Mouse (Mus musculus): ENCODE measurements around the gene Gins2.

Gins2 gene

DNA sequence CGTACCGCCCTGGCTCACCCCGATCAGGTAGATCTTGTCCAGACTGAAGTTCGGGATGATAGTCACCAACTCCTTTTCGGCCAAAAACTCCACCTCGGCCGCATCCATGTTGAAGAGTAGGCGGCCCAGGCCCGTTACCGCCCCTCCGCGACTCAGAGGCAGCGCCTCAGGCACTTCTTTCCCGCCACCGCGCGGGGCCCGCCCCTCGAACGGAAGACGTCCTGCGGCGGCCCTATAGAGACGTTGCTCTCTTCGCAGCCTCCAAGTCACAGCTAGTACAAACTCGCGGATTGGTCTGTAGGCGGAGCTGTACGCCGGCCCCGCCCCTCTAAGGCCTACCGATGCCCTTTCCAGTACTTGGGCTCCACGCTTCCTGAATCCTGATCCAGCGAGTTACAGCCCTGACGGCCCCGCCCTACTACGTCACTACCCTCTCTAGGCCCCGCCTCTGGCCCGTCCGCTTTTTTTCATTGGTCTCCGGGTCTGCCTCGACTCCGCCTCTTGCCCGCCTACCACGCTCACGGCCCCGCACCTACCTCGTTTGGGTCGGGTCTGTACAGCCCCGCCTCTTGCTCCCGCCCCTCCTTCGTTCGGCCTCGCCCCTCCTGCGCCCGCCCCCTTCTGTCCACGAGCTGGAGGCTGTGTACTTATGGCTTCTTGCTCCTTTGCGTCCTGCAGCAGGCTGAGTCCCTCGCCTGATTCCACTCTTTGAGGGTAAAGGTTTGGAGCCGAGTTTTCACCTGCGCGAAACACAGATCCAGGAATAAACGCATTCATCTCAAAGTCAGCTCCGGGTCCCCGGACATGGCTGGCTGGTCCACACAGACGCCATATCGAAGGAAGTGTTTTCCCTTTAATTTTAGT lies at the start of gene Gins2:
Gins2 (minus strand) TSS at position 397 of the 864 bp plus-strand sequence.
- peak; percentile 99 for DNase-seq (ENCODE audit: extremely low spot score, low spot score)

DNA sequence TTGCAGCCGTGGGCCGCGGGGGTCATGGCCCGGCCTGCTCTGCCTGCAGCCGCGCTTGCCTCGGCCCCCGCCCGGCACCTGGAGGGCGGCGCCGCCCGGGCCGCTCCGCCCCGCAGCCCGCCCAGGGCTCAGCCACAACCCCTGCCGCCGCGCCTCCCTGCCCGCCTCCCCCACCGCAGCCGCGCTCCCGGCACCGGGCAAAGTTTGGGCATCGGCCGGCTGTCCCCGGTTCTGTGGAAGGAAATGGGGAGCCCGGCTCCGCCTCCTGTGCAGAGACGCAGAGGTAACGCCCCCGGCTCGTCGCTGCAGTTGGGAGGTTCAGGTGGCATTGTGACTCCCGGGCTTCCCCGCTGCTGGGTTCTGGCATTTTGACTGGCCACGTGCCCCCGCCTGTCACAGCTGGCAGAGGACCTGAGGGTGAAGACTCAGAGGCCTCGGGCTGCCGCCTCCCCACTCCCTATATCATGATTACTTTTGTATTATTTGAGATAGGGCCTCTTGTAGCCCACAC lies 45.3 kb upstream of the Gins2 start:
- peak; percentile 51 for DNase-seq (ENCODE audit: extremely low spot score, low spot score)

GRCm38 (mm10) chr8:120633665-120634271 lies 44.7 kb upstream of the Gins2 start:
- DNase-seq (ENCODE audit: extremely low spot score, low spot score) = peak; percentile 46

GRCm38 (mm10) chr8:120632969-120633664 lies 44.0 kb upstream of the Gins2 start:
- no peak for DNase-seq (ENCODE audit: extremely low spot score, low spot score)

DNA sequence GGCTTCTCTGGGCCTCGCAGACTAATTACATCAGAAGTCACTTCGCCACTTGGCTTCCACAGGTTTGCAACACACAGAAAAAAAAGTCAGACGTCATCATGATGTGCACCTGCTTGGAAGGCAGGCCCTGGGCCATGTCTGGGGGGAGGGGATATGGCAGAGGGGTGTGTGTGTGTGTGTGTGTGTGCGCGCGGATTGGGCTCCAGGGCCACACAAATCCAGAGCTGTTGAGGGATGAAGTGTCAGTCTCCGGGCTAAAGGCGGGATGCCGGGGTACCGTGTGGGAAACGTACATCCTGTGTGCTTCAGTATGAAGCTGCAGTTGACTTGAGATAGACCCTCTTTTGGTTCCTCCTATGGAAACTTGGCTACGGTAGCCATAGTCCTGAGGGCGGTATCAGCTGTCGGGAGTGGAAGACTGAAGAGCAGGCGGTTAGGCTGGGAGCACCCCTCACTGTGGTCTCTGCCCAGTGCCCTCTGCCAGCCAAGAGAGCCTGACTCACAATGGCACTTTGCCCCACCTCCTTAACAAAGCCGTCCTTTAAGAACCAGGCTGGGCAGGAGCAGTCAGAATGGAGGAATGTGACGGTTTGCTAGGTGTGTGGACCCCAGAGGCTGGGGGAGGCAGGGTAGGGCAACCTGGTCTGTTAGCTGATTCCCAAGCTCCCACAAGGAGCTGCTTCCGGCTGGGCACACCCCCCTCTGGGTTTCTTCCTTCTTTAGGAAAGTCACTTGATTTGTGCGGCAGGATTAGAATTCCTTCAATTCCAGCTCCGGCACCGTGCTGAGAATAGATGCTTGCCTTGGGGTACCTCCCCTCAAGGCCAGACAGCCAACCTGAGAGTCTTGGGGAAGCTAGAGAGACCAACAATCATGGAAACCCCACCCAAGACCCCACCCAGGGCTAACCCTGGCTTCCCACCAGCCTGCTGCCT lies 42.6 kb upstream of the Gins2 start:
- no peak for DNase-seq (ENCODE audit: extremely low spot score, low spot score)

DNA sequence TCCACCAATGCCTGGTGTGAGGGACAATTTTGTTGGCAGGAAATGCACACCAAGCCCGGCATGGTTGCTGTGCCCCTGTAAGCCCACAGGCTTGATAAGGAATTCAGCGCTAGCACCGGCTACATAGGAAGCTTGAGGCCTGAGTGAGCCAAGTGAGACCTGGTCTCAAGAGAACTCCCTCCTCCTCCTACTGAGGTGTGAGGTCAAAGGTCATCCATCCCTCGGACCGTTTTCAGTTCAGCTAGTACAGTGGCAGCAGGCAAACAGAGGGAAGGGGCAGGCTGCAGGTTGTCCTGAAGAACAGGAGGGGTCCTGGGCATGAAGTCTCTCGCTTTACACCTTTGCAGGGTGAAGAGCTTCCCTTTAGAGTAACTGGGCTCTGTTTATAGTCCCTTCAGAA lies 41.7 kb upstream of the Gins2 start:
- DNase-seq (ENCODE audit: extremely low spot score, low spot score) = no peak

- no peak for DNase-seq (ENCODE audit: extremely low spot score, low spot score)
Observed at GRCm38 (mm10) chr8:120630031-120630430, 40.9 kb upstream of the Gins2 start.

DNA sequence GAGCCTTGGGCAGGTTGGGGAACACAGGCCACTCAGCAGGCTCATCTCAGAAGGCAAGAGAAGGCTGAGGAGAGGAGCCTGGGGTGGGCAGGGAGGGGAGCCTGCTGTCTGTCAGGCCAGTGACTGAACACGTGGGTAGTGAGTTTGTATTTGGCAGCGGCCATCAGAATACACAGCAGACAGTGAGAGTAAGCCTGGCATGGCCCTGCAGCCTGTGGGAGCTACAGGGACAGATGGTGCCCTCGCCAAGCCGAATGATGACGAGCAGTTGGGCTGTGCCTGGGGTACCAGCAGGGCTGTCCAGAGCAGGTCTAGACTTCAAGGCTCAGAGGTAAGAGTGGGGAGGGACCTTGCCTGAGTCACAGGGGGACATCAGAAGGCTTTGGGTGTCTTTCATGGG lies 38.2 kb upstream of the Gins2 start:
- no peak for DNase-seq (ENCODE audit: extremely low spot score, low spot score)

- DNase-seq (ENCODE audit: extremely low spot score, low spot score) = no peak
Observed at GRCm38 (mm10) chr8:120626461-120626860, 37.4 kb upstream of the Gins2 start.

DNA sequence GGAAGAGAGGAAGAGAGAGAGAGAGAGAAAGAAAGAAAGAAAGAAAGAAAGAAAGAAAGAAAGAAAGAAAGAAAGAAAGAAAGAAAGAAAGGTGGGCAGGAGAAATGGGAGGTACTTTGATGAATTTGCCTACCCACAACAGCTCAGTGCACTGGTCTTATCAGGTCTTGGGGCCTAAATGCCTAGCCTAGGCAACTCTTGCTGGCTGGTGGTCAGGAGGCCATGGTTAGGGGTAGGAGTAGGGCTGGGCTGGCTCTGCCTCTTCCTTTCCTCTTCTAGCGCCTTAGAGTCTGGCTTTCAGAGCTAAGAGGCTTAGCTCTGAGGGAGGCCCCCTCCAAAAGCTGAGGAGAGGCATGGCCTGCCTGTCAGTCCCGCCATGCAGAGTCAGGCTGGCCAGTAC lies 34.5 kb upstream of the Gins2 start:
- no peak for DNase-seq (ENCODE audit: extremely low spot score, low spot score)

GRCm38 (mm10) chr8:120622161-120622560 lies 33.1 kb upstream of the Gins2 start:
- DNase-seq (ENCODE audit: extremely low spot score, low spot score) = no peak

- no peak for DNase-seq (ENCODE audit: extremely low spot score, low spot score)
Observed at GRCm38 (mm10) chr8:120620441-120620840, 31.3 kb upstream of the Gins2 start.

- DNase-seq (ENCODE audit: extremely low spot score, low spot score) = no peak
Observed at GRCm38 (mm10) chr8:120619235-120620180, 30.4 kb upstream of the Gins2 start.

GRCm38 (mm10) chr8:120618110-120618509 lies 29.0 kb upstream of the Gins2 start:
- peak; percentile 91 for DNase-seq (ENCODE audit: extremely low spot score, low spot score)

GRCm38 (mm10) chr8:120616663-120617626 lies 27.8 kb upstream of the Gins2 start:
- no peak for DNase-seq (ENCODE audit: extremely low spot score, low spot score)

- DNase-seq (ENCODE audit: extremely low spot score, low spot score) = no peak
Observed at GRCm38 (mm10) chr8:120614491-120614890, 25.4 kb upstream of the Gins2 start.

GRCm38 (mm10) chr8:120610824-120611223 lies 21.7 kb upstream of the Gins2 start:
- DNase-seq (ENCODE audit: extremely low spot score, low spot score) = no peak

- peak; percentile 71 for DNase-seq (ENCODE audit: extremely low spot score, low spot score)
Observed at GRCm38 (mm10) chr8:120607885-120608284, 18.8 kb upstream of the Gins2 start.

DNA sequence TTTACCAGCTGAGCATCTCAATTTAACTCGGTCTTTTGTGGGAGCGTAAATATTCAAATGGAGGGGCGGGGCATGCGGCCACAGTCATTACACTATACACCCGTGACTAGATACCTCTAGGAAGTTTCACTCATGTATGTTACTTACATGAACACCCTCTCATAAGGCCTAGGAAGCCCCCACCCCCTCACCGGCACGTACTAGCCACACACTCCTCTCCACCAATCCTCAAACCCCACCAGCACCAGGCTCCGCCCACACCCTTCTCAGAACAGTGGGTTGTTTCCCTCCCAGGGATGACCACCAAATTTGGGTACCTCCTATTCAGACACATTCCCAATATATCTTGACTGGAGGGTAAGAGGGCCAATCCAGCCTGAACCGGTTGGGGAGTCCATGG lies 18.4 kb upstream of the Gins2 start:
- no peak for DNase-seq (ENCODE audit: extremely low spot score, low spot score)

All from neural tube, embryonic 10.5 days (tissue).